Mouse (Mus musculus) midbrain, embryonic 10.5 days (tissue): ENCODE data around the gene Ccdc88c. TPM values are rescaled to one million over a fixed set of nuclear protein-coding genes. Genes with fewer than 3 reads are reported as not detected.
A peak's percentile ranks its signal among the peaks of the same experiment; 100 is the strongest.

Experiments
- DNase-seq: peaks from one replicate; pipeline ENCODE4 v3.0.0-alpha.2; 2017; ENCODE audit warnings: low spot score
- H3K27ac ChIP-seq: fragments of 300-500 bp; sonication (generic); replicated peaks from 2 replicates; pipeline ENCODE4 v1.5.1; 2016; ENCODE audit warnings: mild to moderate bottlenecking
- H3K27me3 ChIP-seq: fragments of 300-500 bp; sonication (generic); 2 replicates; pipeline ENCODE4 v1.6.1; 2016; ENCODE audit warnings: low read depth, mild to moderate bottlenecking; ENCODE audit not compliant: poor library complexity, severe bottlenecking
- H3K36me3 ChIP-seq: fragments of 300-500 bp; sonication (generic); 2 replicates; pipeline ENCODE4 v1.6.1; 2016; ENCODE audit warnings: mild to moderate bottlenecking, moderate library complexity
- H3K4me1 ChIP-seq: fragments of 300-500 bp; sonication (generic); 2 replicates; pipeline ENCODE4 v1.6.1; 2016
- H3K4me3 ChIP-seq: fragments of 300-500 bp; sonication (generic); 2 replicates; pipeline ENCODE4 v1.5.1; 2016; ENCODE audit warnings: mild to moderate bottlenecking, moderate library complexity
- H3K9me3 ChIP-seq: fragments of 300-500 bp; sonication (generic); replicated peaks from 2 replicates; pipeline ENCODE4 v1.6.1; 2016; ENCODE audit warnings: mild to moderate bottlenecking
- WGBS: fragments of 180-500 bp; shearing (Covaris S2); methylation state at CpG from one replicate; pipeline ENCODE4 v1.1.7; 2016; 5-methylcytosine and 5-hydroxymethylcytosine counted together
- polyA plus RNA-seq: library from polyadenylated mRNA; unstranded; fragments of >200 nt; fragmentation: Nextera tagmentation; extraction: Ambion mirVana; gene quantifications from 2 replicates; pipeline ENCODE4 v1.2.1, GENCODE M21; 2016

Ccdc88c gene
- polyA plus RNA-seq = 14.8 and 15.8 TPM in 2 replicates

GRCm38 (mm10) chr12:101028954-101029731 lies at the start of gene Ccdc88c:
Gene Ccdc88c (minus strand): TSS chr12:101029056.
- WGBS = under 1% methylated on average over 52 of the region's 56 CpGs

DNA sequence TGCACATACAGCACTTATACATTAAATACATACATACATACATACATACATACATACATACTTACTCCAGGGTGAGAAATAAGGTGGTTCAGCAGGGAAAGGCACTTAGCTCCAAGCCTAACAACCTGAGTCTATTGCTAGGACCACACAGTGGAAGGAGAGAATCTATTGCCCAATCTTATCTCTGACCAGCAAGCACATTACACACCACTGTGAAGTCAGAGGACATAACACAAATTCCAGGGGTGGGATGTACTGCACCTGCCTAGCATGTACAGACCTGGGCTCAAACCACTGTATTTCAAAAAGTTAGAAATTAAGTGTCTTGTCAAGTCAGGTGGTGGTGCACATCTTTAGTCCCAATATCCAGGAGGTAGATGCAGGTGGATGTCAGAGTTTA lies 49.1 kb upstream of the Ccdc88c start:
- H3K4me3 ChIP-seq = no peak overlapping the region
- H3K27me3 ChIP-seq = no peaks in the 10 kb centered on the region
- H3K36me3 ChIP-seq = peaks cover 85% of the 10 kb centered on the region
- DNase-seq = no peak
- H3K27ac ChIP-seq = no peak overlapping the region
- no peaks in the 10 kb centered on the region for H3K9me3 ChIP-seq
- peaks cover 21% of the 10 kb centered on the region for H3K4me1 ChIP-seq

More at GRCm38 (mm10) chr12:101028954-101029731, at the start of gene Ccdc88c:
- peak; percentile 88 for DNase-seq
- H3K27ac ChIP-seq = peak within 1 kb of the TSS; percentile 99
- H3K4me1 ChIP-seq = peaks cover 45% of the 10 kb centered on the region
- H3K36me3 ChIP-seq = peaks cover 9% of the 10 kb centered on the region
- no peaks in the 10 kb centered on the region for H3K9me3 ChIP-seq
- H3K4me3 ChIP-seq = peak within 1 kb of the TSS; percentile 77
- peaks cover 8% of the 10 kb centered on the region; the same call in 1 of the 2 replicates for H3K27me3 ChIP-seq

GRCm38 (mm10) chr12:101075433-101075832 lies 46.6 kb upstream of the Ccdc88c start:
- H3K27me3 ChIP-seq = no peaks in the 10 kb centered on the region
- H3K36me3 ChIP-seq = peaks cover 97% of the 10 kb centered on the region
- peaks cover 4% of the 10 kb centered on the region; the same call in 1 of the 2 replicates for H3K4me1 ChIP-seq
- 89% methylated on average over 3 of the region's 3 CpGs for WGBS
- DNase-seq = no peak
- H3K4me3 ChIP-seq = no peak overlapping the region
- H3K27ac ChIP-seq = no peak overlapping the region
- no peaks in the 10 kb centered on the region for H3K9me3 ChIP-seq

DNA sequence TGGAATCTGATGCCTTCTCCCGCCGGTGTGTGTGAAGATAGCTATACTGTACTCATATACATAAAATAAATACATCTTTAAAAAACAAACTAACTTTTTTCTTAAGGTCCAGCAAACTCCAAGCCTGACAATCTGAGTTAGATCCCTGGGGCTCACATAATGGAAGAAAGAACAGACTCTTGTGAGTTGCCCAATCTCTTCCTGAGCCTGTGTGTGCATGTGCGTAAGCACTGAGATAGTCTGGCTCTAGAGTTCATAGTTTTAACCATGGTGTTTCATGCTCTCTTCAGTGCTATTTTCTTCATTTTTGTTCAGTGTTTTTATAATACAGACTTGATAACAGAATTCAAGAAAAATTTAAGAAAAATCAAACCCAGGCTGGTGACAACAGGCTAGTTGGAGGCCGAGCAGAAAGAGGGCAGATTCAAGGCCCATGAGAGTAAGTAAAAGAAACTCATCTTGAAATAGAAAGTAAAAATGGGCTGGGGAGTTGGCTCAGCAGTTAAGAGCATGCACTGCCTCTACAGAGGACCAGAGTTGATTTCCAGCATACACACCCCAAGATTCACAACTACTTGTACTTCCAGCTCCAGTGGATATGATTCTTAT lies 46.1 kb upstream of the Ccdc88c start:
- H3K36me3 ChIP-seq = peaks cover 95% of the 10 kb centered on the region
- H3K27ac ChIP-seq = no peak overlapping the region

GRCm38 (mm10) chr12:101069813-101070212 lies 41.0 kb upstream of the Ccdc88c start:
- no peak for DNase-seq
- WGBS = 93% methylated on average over 1 of the region's 1 CpGs

More for the DNA sequence above, 46.1 kb upstream of the Ccdc88c start:
- WGBS = 94% methylated on average over 4 of the region's 4 CpGs
- H3K4me1 ChIP-seq = no peaks in the 10 kb centered on the region
- H3K9me3 ChIP-seq = no peaks in the 10 kb centered on the region
- DNase-seq = no peak
- H3K4me3 ChIP-seq = no peak overlapping the region
- no peaks in the 10 kb centered on the region for H3K27me3 ChIP-seq

GRCm38 (mm10) chr12:101066329-101066728 lies 37.5 kb upstream of the Ccdc88c start:
- 86% methylated on average over 1 of the region's 1 CpGs for WGBS
- Histone ChIP-seq H3K4me1 (no peaks in the 10 kb centered on the region), H3K36me3 (peaks cover 96% of the 10 kb centered on the region), H3K4me3 (no peak overlapping the region), H3K27me3 (no peaks in the 10 kb centered on the region), H3K9me3 (no peaks in the 10 kb centered on the region), H3K27ac (no peak overlapping the region)
- no peak for DNase-seq

More at GRCm38 (mm10) chr12:101069813-101070212, 41.0 kb upstream of the Ccdc88c start:
- Histone ChIP-seq H3K27ac (no peak overlapping the region), H3K4me3 (no peak overlapping the region), H3K27me3 (no peaks in the 10 kb centered on the region), H3K9me3 (no peaks in the 10 kb centered on the region), H3K4me1 (no peaks in the 10 kb centered on the region), H3K36me3 (peaks cover 95% of the 10 kb centered on the region)

GRCm38 (mm10) chr12:101039956-101040355 lies 11.1 kb upstream of the Ccdc88c start:
- Histone ChIP-seq H3K9me3 (no peaks in the 10 kb centered on the region), H3K27ac (no peak overlapping the region), H3K4me3 (no peak overlapping the region), H3K27me3 (no peaks in the 10 kb centered on the region), H3K36me3 (peaks cover 85% of the 10 kb centered on the region), H3K4me1 (no peaks in the 10 kb centered on the region)
- DNase-seq = no peak

DNA sequence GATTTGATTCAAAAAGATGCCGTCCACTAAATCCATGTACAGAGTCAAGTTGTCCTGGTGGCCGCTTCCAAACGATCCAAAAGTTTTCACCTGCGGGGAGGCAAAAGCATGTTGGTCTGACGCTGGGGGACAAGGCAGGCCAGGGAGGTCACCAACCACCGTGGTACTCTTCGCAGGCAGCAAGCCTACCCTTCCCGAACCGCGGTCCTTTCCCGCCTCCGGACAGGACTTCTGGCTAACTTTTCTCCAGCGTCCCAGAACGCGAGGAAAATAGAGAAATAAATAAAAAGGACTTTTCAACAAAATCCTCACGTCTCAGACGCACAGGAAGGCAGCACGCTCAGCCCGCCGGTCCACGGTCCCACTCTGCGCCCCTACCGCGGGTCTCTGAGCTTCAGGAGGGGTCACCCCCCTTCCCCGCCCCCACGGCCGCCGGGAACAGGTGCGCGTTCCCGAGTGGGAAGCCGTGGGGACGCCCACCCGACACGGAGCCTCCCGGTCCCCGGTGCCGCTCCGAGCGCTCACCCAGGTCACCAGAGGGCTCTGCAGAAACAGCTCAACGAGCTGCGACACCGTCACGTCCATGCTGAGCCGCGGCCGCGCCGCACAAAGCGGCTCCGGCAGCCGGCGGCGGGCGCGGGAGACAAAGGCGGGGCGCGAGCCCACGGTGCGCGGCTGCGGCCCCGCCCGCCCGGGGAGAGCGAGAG lies 456 bp downstream of the Ccdc88c start:
- whole genome bisulfite sequencing = under 1% methylated on average over 65 of the region's 67 CpGs
- DNase-seq = peak; percentile 58

GRCm38 (mm10) chr12:101027451-101028246 lies 1.2 kb downstream of the Ccdc88c start:
- DNase-seq = peak; percentile 45
- peaks cover 8% of the 10 kb centered on the region; the same call in 1 of the 2 replicates for H3K27me3 ChIP-seq
- no peaks in the 10 kb centered on the region for H3K9me3 ChIP-seq
- H3K27ac ChIP-seq = peak overlapping the region; percentile 99
- peaks cover 24% of the 10 kb centered on the region for H3K36me3 ChIP-seq
- WGBS = under 1% methylated on average over 19 of the region's 19 CpGs
- H3K4me3 ChIP-seq = peak overlapping the region; percentile 77
- peaks cover 57% of the 10 kb centered on the region for H3K4me1 ChIP-seq

More for the DNA sequence above, 456 bp downstream of the Ccdc88c start:
- peaks cover 16% of the 10 kb centered on the region for H3K36me3 ChIP-seq
- peaks cover 52% of the 10 kb centered on the region for H3K4me1 ChIP-seq
- peak overlapping the region; percentile 77 for H3K4me3 ChIP-seq
- H3K27ac ChIP-seq = peak overlapping the region; percentile 99
- H3K27me3 ChIP-seq = peaks cover 8% of the 10 kb centered on the region; the same call in 1 of the 2 replicates
- H3K9me3 ChIP-seq = no peaks in the 10 kb centered on the region

- Histone ChIP-seq H3K27ac (peak overlapping the region; percentile 99), H3K4me3 (peak overlapping the region; percentile 77), H3K9me3 (no peaks in the 10 kb centered on the region), H3K4me1 (peaks cover 63% of the 10 kb centered on the region), H3K27me3 (peaks cover 8% of the 10 kb centered on the region; the same call in 1 of the 2 replicates), H3K36me3 (peaks cover 31% of the 10 kb centered on the region)
- whole genome bisulfite sequencing = 3% methylated on average over 14 of the region's 14 CpGs
- DNase-seq = no peak
Observed at GRCm38 (mm10) chr12:101026946-101027345, 1.9 kb downstream of the Ccdc88c start.

DNA sequence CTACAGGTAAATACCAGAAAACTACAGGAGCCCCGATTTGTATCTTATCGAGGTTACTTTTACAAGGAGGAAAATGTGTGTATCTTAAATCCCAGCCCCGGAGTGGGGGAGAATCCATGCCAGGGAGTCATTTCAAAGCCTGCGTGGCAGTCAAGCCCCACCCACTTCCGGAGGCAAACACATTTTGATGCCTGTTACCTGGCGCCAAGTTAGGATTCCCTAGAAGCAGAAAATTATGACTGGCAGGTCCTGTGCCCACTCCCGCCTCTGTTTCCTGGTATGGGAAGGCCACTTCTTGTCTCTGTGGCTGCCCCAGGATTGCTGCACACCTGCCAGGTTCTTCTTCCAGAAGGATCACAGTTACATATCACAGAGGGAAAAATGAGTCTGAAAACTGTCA lies 2.3 kb downstream of the Ccdc88c start:
- H3K4me1 ChIP-seq = peaks cover 68% of the 10 kb centered on the region
- 53% methylated on average over 7 of the region's 7 CpGs for WGBS
- H3K27ac ChIP-seq = peak overlapping the region; percentile 99
- DNase-seq = no peak
- H3K27me3 ChIP-seq = peaks cover 8% of the 10 kb centered on the region; the same call in 1 of the 2 replicates
- H3K9me3 ChIP-seq = no peaks in the 10 kb centered on the region
- H3K36me3 ChIP-seq = peaks cover 35% of the 10 kb centered on the region
- peak overlapping the region; percentile 77 for H3K4me3 ChIP-seq

DNA sequence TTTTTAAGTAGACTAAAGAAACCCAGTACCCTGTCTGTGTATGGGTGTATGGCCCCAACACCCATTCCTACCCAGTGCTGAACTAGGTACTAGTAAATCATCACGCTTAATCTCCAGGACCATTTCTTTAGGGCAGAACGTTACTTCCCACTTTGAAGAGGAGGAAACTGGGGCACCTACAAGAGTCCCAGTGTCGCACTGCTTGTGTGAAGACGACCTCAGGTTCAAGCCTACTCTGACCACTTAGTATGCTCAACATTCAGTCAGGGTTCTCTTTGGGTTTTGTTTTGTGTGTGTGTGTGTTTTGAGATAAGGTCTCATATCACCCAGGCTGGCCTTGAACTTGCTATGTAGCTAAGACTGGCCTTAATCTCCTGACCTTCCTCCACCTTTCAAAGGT lies 2.8 kb downstream of the Ccdc88c start:
- DNase-seq = no peak
- Histone ChIP-seq H3K36me3 (peaks cover 40% of the 10 kb centered on the region), H3K4me1 (peaks cover 71% of the 10 kb centered on the region), H3K9me3 (no peaks in the 10 kb centered on the region), H3K4me3 (0 out of 2 replicates have a peak overlapping the region, but pooled peaks have one; percentile 7), H3K27ac (no peak overlapping the region), H3K27me3 (peaks cover 8% of the 10 kb centered on the region; the same call in 1 of the 2 replicates)
- 84% methylated on average over 4 of the region's 4 CpGs for WGBS
